Mouse (Mus musculus) embryonic facial prominence, embryonic 14.5 days (tissue): ENCODE data around the gene Cnih4. TPM values are rescaled to one million over a fixed set of nuclear protein-coding genes. Genes with fewer than 3 reads are reported as not detected.

Experiments
- ATAC-seq: fragments of 200-750 bp; cut with Nextera tagmentation; 2 replicates; pipeline ENCODE4 v1.8.0; 2017; ENCODE audit warnings: low read depth, moderate number of reproducible peaks, moderate TSS enrichment
- DNase-seq: peaks from one replicate; pipeline ENCODE4 v3.0.0-alpha.2; 2015; ENCODE audit warnings: low spot score
- H3K27ac ChIP-seq: fragments of 300-500 bp; sonication (generic); replicated peaks from 2 replicates; pipeline ENCODE4 v1.5.1; 2014; ENCODE audit warnings: low read depth, mild to moderate bottlenecking, low read length, moderate library complexity
- H3K27me3 ChIP-seq: fragments of 300-500 bp; sonication (generic); replicated peaks from 2 replicates; pipeline ENCODE4 v1.6.1; 2014; ENCODE audit warnings: low read length; ENCODE audit not compliant: control insufficient read depth, insufficient read depth
- H3K36me3 ChIP-seq: fragments of 300-500 bp; sonication (generic); 2 replicates; pipeline ENCODE4 v1.6.1; 2014; ENCODE audit warnings: low read length, mixed read lengths; ENCODE audit not compliant: control insufficient read depth, insufficient read depth
- H3K4me1 ChIP-seq: fragments of 300-500 bp; sonication (generic); 2 replicates; pipeline ENCODE4 v1.6.1; 2014; ENCODE audit warnings: antibody characterized with exemption, low read length; ENCODE audit not compliant: control insufficient read depth, insufficient read depth
- H3K4me2 ChIP-seq: fragments of 300-500 bp; sonication (generic); 2 replicates; pipeline ENCODE4 v1.6.1; 2014; ENCODE audit warnings: low read depth, mild to moderate bottlenecking, low read length, moderate library complexity, mixed read lengths
- H3K4me3 ChIP-seq: fragments of 300-500 bp; sonication (generic); 2 replicates; pipeline ENCODE4 v1.5.1; 2014; ENCODE audit warnings: low read depth, mild to moderate bottlenecking, low read length
- H3K9ac ChIP-seq: fragments of 300-500 bp; sonication (generic); 2 replicates; pipeline ENCODE4 v1.6.1; 2014; ENCODE audit warnings: low read depth, mild to moderate bottlenecking, low read length, moderate library complexity, mixed read lengths
- H3K9me3 ChIP-seq: fragments of 300-500 bp; sonication (generic); 2 replicates; pipeline ENCODE4 v1.6.1; 2016; ENCODE audit warnings: low read length; ENCODE audit not compliant: control insufficient read depth
- WGBS: fragments of 180-500 bp; shearing (Covaris S2); extraction: QIAGEN DNeasy Blood & Tissue Kit; methylation state at CpG from one replicate; pipeline ENCODE4 v1.1.7; 2014; 5-methylcytosine and 5-hydroxymethylcytosine counted together
- polyA plus RNA-seq: library from polyadenylated mRNA; unstranded; fragments of >200 nt; fragmentation: Nextera tagmentation; extraction: Ambion mirVana; gene quantifications from 2 replicates; pipeline ENCODE4 v1.2.1, GENCODE M21; 2014

The Cnih4 gene
- polyA plus RNA-seq, 1 experiment from 2014 or later, result 101 TPM

DNA sequence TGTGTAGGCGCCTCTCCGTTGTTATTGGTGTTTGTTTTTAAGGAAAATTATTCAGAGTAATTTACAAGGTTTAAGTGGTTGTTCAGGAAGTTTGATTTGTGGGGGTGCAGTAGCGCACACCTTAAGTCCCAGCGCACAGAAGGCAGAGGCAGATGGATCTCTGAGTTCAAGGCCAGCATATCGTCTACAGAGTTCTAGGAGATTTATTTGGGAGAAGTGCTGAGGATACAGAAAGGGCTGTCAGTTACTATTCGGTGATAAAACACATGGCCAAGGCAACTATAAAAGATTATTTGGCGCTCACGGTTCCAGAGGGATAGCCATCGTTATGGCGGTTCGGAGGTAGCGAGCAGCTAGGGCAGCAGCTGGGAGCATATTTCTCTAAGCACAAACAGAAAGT, 473 bp downstream of the Cnih4 start:
- ATAC-seq (no peak), DNase-seq (no peak)
- Histone ChIP-seq H3K27me3 (no peaks in the 10 kb centered on the region), H3K9ac (peak overlapping the region; percentile 78), H3K9me3 (no peaks in the 10 kb centered on the region), H3K4me2 (peak overlapping the region; percentile 76), H3K27ac (peak overlapping the region; percentile 84), H3K36me3 (peaks cover 19% of the 10 kb centered on the region), H3K4me1 (peaks cover 12% of the 10 kb centered on the region), H3K4me3 (peak overlapping the region; percentile 87)
- 13% methylated on average over 12 of the region's 12 CpGs for WGBS

DNA sequence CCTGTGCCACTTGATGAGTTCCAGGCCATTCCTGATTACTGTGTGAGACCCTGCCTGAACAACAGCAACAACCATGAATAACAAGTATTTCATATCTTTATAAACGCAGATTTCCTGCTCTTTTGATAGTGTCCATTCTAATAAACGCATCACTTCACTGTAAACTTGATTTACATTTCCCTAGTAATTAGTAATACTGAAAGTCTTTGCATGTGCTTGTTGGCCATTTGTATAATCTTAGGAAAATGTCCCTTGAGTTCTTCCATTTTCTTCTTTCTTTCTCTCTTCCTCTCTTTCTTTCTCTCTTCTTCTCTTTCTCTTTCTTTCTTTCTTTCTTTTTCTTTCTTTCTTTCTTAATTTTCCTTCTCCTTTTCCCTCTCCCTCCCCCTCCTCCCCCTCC, 1.7 kb downstream of the Cnih4 start:
- 94% methylated on average over 2 of the region's 2 CpGs for WGBS
- Histone ChIP-seq H3K4me1 (peaks cover 12% of the 10 kb centered on the region), H3K36me3 (0 out of 2 replicates have a peak, but pooled peaks cover 7% of the 10 kb centered on the region), H3K4me2 (no peak overlapping the region), H3K9me3 (no peaks in the 10 kb centered on the region), H3K27me3 (no peaks in the 10 kb centered on the region), H3K27ac (no peak overlapping the region), H3K4me3 (no peak overlapping the region), H3K9ac (0 out of 2 replicates have a peak overlapping the region, but pooled peaks have one; percentile 5)
- ATAC-seq (no peak), DNase-seq (no peak)

DNA sequence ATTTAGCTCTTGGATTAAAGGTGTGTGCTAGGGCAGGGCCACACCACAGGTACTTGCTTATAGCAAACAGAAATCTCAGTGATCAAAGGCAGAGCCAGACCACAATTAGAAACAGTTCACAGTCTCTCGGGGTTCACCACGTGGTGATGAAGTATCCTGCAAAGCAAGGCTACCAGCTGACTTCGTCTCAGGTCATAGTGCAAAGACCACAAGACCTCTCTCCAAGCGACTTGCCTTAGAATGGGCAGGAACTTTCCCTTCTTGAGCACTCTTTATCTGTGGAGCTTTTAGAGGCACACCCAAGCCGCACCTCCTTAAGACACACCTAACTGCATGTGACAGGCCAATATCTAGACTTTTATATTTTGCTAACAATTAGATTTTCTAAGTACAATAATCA, 4.0 kb downstream of the Cnih4 start:
- no peak overlapping the region for H3K4me3 ChIP-seq
- 65% methylated on average over 5 of the region's 5 CpGs for WGBS
- no peak overlapping the region for H3K27ac ChIP-seq
- no peaks in the 10 kb centered on the region for H3K27me3 ChIP-seq
- no peaks in the 10 kb centered on the region for H3K9me3 ChIP-seq
- no peak overlapping the region for H3K4me2 ChIP-seq
- 0 out of 2 replicates have a peak, but pooled peaks cover 3% of the 10 kb centered on the region for H3K36me3 ChIP-seq
- ATAC-seq (no peak), DNase-seq (no peak)
- no peak overlapping the region for H3K9ac ChIP-seq
- peaks cover 16% of the 10 kb centered on the region for H3K4me1 ChIP-seq

DNA sequence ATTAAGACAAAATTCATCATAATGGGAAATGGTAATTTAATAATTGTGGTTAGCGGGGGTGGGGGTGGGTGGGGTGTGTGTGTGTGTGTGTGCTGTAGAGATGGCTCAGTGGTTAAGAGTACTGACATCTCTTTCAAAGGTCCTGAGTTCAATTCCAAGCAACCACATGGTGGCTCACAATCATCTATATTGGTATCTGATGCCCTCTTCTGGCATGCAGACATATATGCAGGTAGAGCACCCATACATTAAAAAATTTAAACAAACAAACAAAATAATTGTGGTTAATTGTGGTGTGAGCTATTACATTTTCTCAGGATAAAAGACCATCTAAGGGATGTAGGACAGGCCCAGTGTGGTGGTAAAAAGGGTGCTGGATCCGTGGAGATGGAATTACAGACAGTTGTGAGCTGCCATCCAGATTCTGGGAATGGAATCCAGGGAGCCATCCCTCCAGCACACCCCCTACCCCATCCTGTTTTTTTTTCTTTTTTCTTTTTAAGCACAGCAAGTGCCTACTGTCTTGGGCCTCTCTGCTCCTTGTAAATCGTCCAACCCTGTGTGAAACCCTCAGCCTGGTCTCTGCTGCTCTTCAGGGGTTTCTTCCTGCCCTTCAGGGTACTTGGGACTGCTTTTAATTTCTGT, 5.0 kb downstream of the Cnih4 start:
- Histone ChIP-seq H3K27ac (no peak overlapping the region), H3K4me1 (peaks cover 16% of the 10 kb centered on the region), H3K4me2 (no peak overlapping the region), H3K4me3 (no peak overlapping the region), H3K9ac (no peak overlapping the region), H3K27me3 (no peaks in the 10 kb centered on the region), H3K36me3 (peaks cover 10% of the 10 kb centered on the region), H3K9me3 (no peaks in the 10 kb centered on the region)
- ATAC-seq (no peak), DNase-seq (no peak)
- 69% methylated on average over 3 of the region's 3 CpGs for WGBS

DNA sequence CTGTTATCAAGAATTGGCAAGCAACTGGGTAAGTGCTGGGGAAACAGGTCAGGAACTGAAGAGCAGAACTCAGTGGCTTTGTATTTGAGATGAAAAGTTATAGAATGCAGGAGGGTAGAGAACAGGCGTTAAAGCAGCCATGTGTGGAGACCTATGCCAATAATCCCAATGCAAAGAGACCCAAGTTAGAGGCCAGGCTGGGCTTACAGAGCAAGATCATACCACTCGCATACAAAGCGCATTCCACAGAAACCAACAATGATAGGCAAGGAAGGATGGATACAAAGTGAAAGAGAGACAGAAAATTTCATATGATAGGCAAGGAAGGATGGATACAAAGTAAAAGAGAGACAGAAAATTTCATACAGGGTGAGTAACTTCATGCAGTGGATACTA, 5.9 kb downstream of the Cnih4 start:
- Histone ChIP-seq H3K4me1 (peaks cover 9% of the 10 kb centered on the region), H3K4me3 (peak overlapping the region; percentile 83), H3K9ac (no peak overlapping the region), H3K9me3 (no peaks in the 10 kb centered on the region), H3K4me2 (peak overlapping the region; percentile 64; the same call in 1 of the 2 replicates), H3K27ac (no peak overlapping the region), H3K27me3 (no peaks in the 10 kb centered on the region), H3K36me3 (peaks cover 17% of the 10 kb centered on the region)
- no peak for DNase-seq
- ATAC-seq, result no peak
- 64% methylated on average over 3 of the region's 3 CpGs for WGBS

DNA sequence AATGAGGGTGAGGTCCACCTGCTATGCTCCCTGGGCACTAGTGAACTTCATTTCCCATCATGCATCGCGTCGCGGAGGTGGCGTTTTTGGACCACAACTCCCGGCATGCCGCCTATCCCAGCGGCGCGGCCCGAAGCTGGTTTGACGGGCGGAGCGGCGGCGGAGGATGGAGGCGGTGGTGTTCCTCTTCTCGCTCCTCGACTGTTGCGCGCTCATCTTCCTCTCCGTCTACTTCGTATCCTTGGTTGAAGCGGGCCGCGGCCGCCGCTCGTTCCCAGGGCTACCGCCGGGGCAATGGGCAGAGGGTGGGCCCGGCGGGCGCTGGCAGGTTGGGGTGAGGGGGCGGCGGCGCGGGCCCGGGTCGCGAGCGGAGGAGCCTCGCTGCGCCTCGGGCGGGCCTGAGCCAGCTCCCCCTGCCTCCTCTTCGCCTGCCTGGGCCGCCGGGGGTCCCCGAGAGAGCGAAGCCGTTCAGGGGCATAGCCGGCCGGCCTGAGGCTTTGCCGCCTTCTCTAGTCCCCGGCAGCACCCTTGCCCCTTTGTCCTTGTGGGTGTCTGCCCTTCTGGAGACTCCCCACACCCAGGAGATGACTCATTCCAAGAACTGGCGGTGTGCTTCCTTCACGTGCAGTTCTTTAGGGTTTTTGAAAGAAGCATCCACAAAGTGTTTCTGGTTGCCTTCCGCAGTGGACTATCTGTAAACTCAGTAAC, 6.5 kb downstream of the Cnih4 start:
- peak; percentile 93 for ATAC-seq
- Histone ChIP-seq H3K27me3 (no peaks in the 10 kb centered on the region), H3K4me2 (peak overlapping the region; percentile 64)

DNA sequence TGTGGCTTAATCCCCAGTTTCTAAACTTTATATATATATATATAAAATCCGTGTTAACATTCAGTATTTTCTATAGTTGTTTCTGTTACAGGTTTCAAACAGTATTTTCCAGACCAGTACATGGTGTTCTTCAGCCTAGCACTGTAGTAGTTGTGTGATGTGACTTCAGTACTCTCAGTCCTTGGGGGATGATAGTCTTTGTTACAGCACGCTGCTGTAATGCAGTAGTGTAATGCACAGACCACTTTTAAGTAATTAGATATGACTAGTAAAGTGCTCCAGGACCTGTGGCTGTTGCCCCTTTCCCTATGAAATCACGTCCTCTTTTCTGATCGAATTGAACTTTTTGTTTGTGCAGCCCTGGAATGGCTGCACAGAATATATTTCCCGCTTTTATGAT, 7.0 kb downstream of the Cnih4 start:
- 23% methylated on average over 5 of the region's 5 CpGs for WGBS
- ATAC-seq (peak; percentile 44; the same call in 1 of the 2 replicates), DNase-seq (no peak)
- peak overlapping the region; percentile 83 for H3K4me3 ChIP-seq
- peaks cover 8% of the 10 kb centered on the region; the same call in 1 of the 2 replicates for H3K4me1 ChIP-seq
- H3K9me3 ChIP-seq, result no peaks in the 10 kb centered on the region
- peak overlapping the region; percentile 64 for H3K4me2 ChIP-seq
- H3K36me3 ChIP-seq, result peaks cover 26% of the 10 kb centered on the region
- peak overlapping the region; percentile 95 for H3K9ac ChIP-seq
- H3K27me3 ChIP-seq, result no peaks in the 10 kb centered on the region
- peak overlapping the region; percentile 87; the same call in 1 of the 2 replicates for H3K27ac ChIP-seq

More for the DNA sequence above, 6.5 kb downstream of the Cnih4 start:
- peak overlapping the region; percentile 95 for H3K9ac ChIP-seq
- H3K4me1 ChIP-seq, result peaks cover 8% of the 10 kb centered on the region; the same call in 1 of the 2 replicates
- H3K9me3 ChIP-seq, result no peaks in the 10 kb centered on the region
- H3K27ac ChIP-seq, result peak overlapping the region; percentile 87
- H3K36me3 ChIP-seq, result peaks cover 21% of the 10 kb centered on the region
- peak overlapping the region; percentile 83 for H3K4me3 ChIP-seq
- peak; percentile 95 for DNase-seq
- WGBS, result 1% methylated on average over 36 of the region's 59 CpGs

DNA sequence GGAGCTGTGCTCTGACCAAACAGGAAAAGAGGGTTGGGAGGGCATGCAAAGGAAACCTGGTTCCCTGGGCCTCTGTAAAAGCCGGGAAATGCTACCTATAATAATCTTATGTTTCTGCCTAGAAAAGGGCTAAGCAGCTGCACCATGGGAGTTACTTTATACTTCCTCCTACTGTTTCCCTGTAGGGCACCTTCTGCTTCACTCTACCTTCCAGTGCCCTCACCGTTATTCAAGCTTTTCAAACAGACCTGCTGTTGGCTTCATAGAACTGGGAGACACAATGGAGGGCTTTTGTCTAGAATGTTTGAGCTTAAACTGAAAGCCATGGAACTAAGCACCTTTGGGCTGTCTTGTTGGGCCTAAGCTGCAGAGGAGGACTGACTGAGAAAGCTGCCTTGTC, 23.3 kb downstream of the Cnih4 start:
- Histone ChIP-seq H3K27me3 (no peaks in the 10 kb centered on the region), H3K4me1 (no peaks in the 10 kb centered on the region), H3K27ac (no peak overlapping the region), H3K9ac (no peak overlapping the region), H3K9me3 (no peaks in the 10 kb centered on the region), H3K4me2 (no peak overlapping the region), H3K4me3 (no peak overlapping the region), H3K36me3 (peaks cover 70% of the 10 kb centered on the region)
- DNase-seq (no peak), ATAC-seq (no peak)
- 82% methylated on average over 2 of the region's 2 CpGs for WGBS
